ENCODE assay signal across 23 mouse cellular contexts in genomic region chr13:12829031-12829430, GRCm38 (mm10). TPM values are rescaled to one million over a fixed set of nuclear protein-coding genes. Genes with fewer than 3 reads are reported as not detected.
"Had no signal": no experiment of that assay in that cellular context is flagged by ENCODE, and none has a peak within 500 bp of the region (broad histone marks: within the 10 kb centered on the region; RNA-seq: fewer than 3 reads in every experiment).

No protein-coding gene starts in this region.

- H3K27me3 ChIP-seq: limb, embryonic 12.5 days; liver, embryonic 13.5 days; lung, embryonic 15.5 days; megakaryocyte, embryonic 14.5 days; midbrain, embryonic 13.5 days; neural tube, embryonic 15.5 days had no signal

- H3K27ac ChIP-seq: kidney, postnatal 0 days; limb, embryonic 12.5 days; liver, embryonic 13.5 days; lung, embryonic 15.5 days; macrophage; midbrain, embryonic 13.5 days; neural tube, embryonic 15.5 days had no signal

- H3K4me2 ChIP-seq: limb, embryonic 12.5 days; liver, embryonic 13.5 days; lung, embryonic 15.5 days; midbrain, embryonic 13.5 days; neural tube, embryonic 15.5 days had no signal

- H3K4me3 ChIP-seq: limb, embryonic 12.5 days; liver, embryonic 13.5 days; lung, embryonic 15.5 days; megakaryocyte, embryonic 14.5 days; midbrain, embryonic 13.5 days; myocyte; neural tube, embryonic 15.5 days had no signal

- H3K4me1 ChIP-seq: limb, embryonic 12.5 days; liver, embryonic 13.5 days; lung, embryonic 15.5 days; megakaryocyte, embryonic 14.5 days; midbrain, embryonic 13.5 days; neural tube, embryonic 15.5 days had no signal

- H3K36me3 ChIP-seq: limb, embryonic 12.5 days; midbrain, embryonic 13.5 days; neural tube, embryonic 15.5 days had no signal

- DNase-seq: kidney, adult 8-10 months; kidney, postnatal 36 days; liver; liver, embryonic 13.5 days; liver, postnatal 0 days; lung, postnatal 14 days; right cerebral cortex, postnatal 4 days; spleen, adult 18-20 months; thymus, postnatal 14 days had no signal

- ATAC-seq: liver, postnatal 0 days; midbrain, embryonic 13.5 days had no signal

- H3K9ac ChIP-seq: limb, embryonic 12.5 days; liver, embryonic 13.5 days; liver, postnatal 0 days; lung, embryonic 15.5 days; midbrain, embryonic 13.5 days; neural tube, embryonic 15.5 days had no signal

RNA-seq across cellular contexts. Expression of gene Prl2c3, which starts 29.2 kb away (rescaled TPM):
- total RNA-seq: layer of hippocampus, adult 18-20 months; layer of hippocampus, postnatal 10 days; left cerebral cortex, postnatal 36 days had no signal
- polyA plus RNA-seq: kidney, postnatal 0 days; limb, embryonic 12.5 days; liver, embryonic 13.5 days; liver, postnatal 0 days; macrophage; midbrain, embryonic 13.5 days; neural tube, embryonic 11.5 days; neural tube, embryonic 15.5 days; stomach, embryonic 16.5 days; urinary bladder, adult 2 months had no signal
